Mouse (Mus musculus): Measurements from ENCODE around the gene Rgs3. TPM values are rescaled to one million over a fixed set of nuclear protein-coding genes. Genes with fewer than 3 reads are reported as not detected.
A peak's percentile ranks its signal among the peaks of the same experiment; 100 is the strongest.

Gene Rgs3
- polyA plus RNA-seq, 1 experiment from 2014 or later = 42.0 TPM

DNA sequence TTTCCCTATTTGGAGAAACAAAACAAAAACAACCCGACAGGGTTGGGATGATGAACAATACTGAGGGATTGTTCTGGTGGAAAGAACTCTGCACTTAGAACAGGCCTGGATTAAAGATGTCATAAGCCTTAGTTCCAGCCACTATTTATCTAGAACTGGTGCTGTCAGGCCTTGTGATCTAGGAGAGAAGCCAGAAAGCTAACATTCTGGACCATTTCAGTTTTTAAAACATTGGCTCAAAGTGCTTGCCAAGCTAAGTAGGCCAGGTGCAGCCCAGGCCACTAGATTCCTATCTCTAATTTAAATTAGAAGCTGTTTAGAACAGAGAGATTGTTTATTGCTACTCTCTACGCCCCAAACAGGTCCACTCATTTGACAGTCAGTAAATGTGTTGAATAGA lies 33.4 kb upstream of the Rgs3 start:
- no peak overlapping the region for H3K4me2 ChIP-seq (replicated peaks; ENCODE audit: low read depth, low read length)
- H3K4me3 ChIP-seq (ENCODE audit: low read length) = no peak overlapping the region
- no peaks in the 10 kb centered on the region for H3K9me3 ChIP-seq (ENCODE audit: control insufficient read depth, low read length)
- H3K36me3 ChIP-seq (ENCODE audit: control insufficient read depth, insufficient read depth, low read length) = peaks cover 15% of the 10 kb centered on the region; the same call in 1 of the 2 replicates
- peaks cover 3% of the 10 kb centered on the region; the same call in 1 of the 2 replicates for H3K4me1 ChIP-seq (ENCODE audit: control insufficient read depth, insufficient read depth, low read length)
- no peaks in the 10 kb centered on the region for H3K27me3 ChIP-seq (ENCODE audit: control insufficient read depth, insufficient read depth, low read length)
- no peak overlapping the region for H3K27ac ChIP-seq (ENCODE audit: low read depth, low read length)
- ATAC-seq (ENCODE audit: low FRiP score, low TSS enrichment) = no peak
- 62% methylated on average over 2 of the region's 2 CpGs for WGBS
- H3K9ac ChIP-seq (ENCODE audit: low read depth, low read length) = no peak overlapping the region

DNA sequence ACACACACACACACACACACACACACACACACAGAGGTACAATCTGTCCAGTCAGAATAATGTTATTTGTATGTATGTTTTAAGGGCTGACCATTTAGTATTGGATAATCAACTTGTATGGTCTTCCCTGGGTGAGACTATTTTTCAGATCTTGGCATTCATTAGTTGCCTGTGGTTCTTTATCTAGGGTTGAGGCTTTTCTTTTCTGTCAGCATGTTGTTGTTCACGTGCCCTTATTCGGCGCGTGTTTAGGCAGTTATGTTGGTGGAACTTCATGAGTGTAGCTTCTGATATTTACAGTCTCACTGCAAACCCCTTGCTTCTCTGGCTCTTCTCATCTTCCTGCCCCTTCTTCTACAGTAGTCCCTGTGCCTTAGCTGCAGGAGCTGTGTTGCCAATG lies 32.0 kb upstream of the Rgs3 start:
- no peaks in the 10 kb centered on the region for H3K27me3 ChIP-seq (ENCODE audit: control insufficient read depth, insufficient read depth, low read length)
- H3K4me2 ChIP-seq (replicated peaks; ENCODE audit: low read depth, low read length) = no peak overlapping the region
- H3K9me3 ChIP-seq (ENCODE audit: control insufficient read depth, low read length) = no peaks in the 10 kb centered on the region
- WGBS = 89% methylated on average over 4 of the region's 4 CpGs
- no peak overlapping the region for H3K27ac ChIP-seq (ENCODE audit: low read depth, low read length)
- H3K9ac ChIP-seq (ENCODE audit: low read depth, low read length) = no peak overlapping the region
- peaks cover 3% of the 10 kb centered on the region; the same call in 1 of the 2 replicates for H3K4me1 ChIP-seq (ENCODE audit: control insufficient read depth, insufficient read depth, low read length)
- ATAC-seq (ENCODE audit: low FRiP score, low TSS enrichment) = no peak
- H3K4me3 ChIP-seq (ENCODE audit: low read length) = no peak overlapping the region
- peaks cover 9% of the 10 kb centered on the region; the same call in 1 of the 2 replicates for H3K36me3 ChIP-seq (ENCODE audit: control insufficient read depth, insufficient read depth, low read length)

DNA sequence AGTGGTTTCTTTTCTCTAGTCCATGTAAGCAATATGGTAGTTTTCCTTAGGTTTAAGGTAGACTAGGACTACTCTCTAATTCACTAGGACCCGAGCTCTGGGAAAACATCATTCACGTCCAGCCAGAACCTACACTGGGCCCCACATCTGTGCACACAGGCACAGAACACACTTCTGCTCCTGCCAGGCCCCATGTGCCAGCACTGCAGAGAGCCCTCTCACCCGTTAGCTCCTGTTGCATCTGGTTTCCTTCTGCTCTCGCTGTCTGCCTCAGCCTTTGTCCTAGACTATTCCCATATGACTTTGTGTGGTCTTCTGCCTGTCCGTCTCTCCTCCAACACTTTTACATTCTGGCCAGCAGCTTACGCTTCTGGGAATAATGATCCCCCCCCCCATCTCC lies 25.9 kb upstream of the Rgs3 start:
- WGBS = 77% methylated on average over 6 of the region's 6 CpGs
- Histone ChIP-seq H3K9me3 (ENCODE audit: control insufficient read depth, low read length) (no peaks in the 10 kb centered on the region), H3K27me3 (ENCODE audit: control insufficient read depth, insufficient read depth, low read length) (no peaks in the 10 kb centered on the region), H3K36me3 (ENCODE audit: control insufficient read depth, insufficient read depth, low read length) (no peaks in the 10 kb centered on the region), H3K4me1 (ENCODE audit: control insufficient read depth, insufficient read depth, low read length) (0 out of 2 replicates have a peak, but pooled peaks cover 3% of the 10 kb centered on the region), H3K4me2 (replicated peaks; ENCODE audit: low read depth, low read length) (no peak overlapping the region), H3K4me3 (ENCODE audit: low read length) (no peak overlapping the region), H3K9ac (ENCODE audit: low read depth, low read length) (no peak overlapping the region), H3K27ac (ENCODE audit: low read depth, low read length) (no peak overlapping the region)
- ATAC-seq (ENCODE audit: low FRiP score, low TSS enrichment) = no peak

DNA sequence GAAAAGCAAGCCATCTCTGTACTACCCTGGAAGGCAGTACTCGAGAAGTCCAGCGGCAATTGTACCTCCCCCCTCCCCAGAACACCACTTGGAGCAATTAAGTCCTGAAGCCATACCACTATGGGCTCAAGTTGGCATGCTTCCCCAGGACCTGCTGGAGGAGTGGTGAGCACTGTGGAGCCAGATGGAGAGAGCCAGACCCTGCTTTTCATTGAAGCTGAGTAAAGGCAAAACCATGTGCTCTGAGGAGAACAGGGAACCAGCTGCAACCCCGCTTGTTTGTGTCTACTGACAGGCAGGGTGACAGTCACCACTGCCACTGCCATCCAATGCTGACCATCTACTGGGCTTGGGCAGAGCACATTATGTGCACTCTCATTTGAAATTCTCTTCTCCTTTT lies 17.8 kb upstream of the Rgs3 start:
- Histone ChIP-seq H3K27ac (ENCODE audit: low read depth, low read length) (no peak overlapping the region), H3K9ac (ENCODE audit: low read depth, low read length) (no peak overlapping the region), H3K27me3 (ENCODE audit: control insufficient read depth, insufficient read depth, low read length) (no peaks in the 10 kb centered on the region), H3K4me2 (replicated peaks; ENCODE audit: low read depth, low read length) (no peak overlapping the region), H3K36me3 (ENCODE audit: control insufficient read depth, insufficient read depth, low read length) (no peaks in the 10 kb centered on the region), H3K4me3 (ENCODE audit: low read length) (no peak overlapping the region), H3K4me1 (ENCODE audit: control insufficient read depth, insufficient read depth, low read length) (no peaks in the 10 kb centered on the region), H3K9me3 (ENCODE audit: control insufficient read depth, low read length) (no peaks in the 10 kb centered on the region)
- 65% methylated on average over 3 of the region's 3 CpGs for WGBS
- ATAC-seq (ENCODE audit: low FRiP score, low TSS enrichment) = no peak

DNA sequence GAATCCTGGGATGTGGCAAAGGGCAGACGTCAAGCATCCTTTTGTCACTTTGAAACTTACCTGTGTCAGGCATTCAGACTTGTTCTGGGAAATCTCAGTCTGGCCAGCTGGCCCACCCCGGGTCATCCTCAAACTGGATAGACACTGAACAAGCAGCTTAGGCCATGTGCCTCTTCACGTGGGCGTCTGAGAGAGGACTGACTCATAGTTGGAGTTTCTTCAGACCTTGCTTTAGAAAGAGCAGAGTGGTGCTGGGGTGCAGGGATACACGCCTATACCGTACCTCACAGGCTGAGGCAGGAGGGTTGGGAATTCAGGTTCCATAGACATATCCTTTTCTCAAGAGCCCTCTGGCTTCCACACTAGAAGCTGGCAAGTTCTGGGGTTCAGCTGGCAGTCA lies 15.9 kb upstream of the Rgs3 start:
- H3K9me3 ChIP-seq (ENCODE audit: control insufficient read depth, low read length) = no peaks in the 10 kb centered on the region
- WGBS = 90% methylated on average over 6 of the region's 6 CpGs
- no peaks in the 10 kb centered on the region for H3K4me1 ChIP-seq (ENCODE audit: control insufficient read depth, insufficient read depth, low read length)
- ATAC-seq (ENCODE audit: low FRiP score, low TSS enrichment) = no peak
- H3K9ac ChIP-seq (ENCODE audit: low read depth, low read length) = no peak overlapping the region
- no peaks in the 10 kb centered on the region for H3K36me3 ChIP-seq (ENCODE audit: control insufficient read depth, insufficient read depth, low read length)
- H3K27ac ChIP-seq (ENCODE audit: low read depth, low read length) = no peak overlapping the region
- H3K4me2 ChIP-seq (replicated peaks; ENCODE audit: low read depth, low read length) = no peak overlapping the region
- H3K4me3 ChIP-seq (ENCODE audit: low read length) = no peak overlapping the region
- no peaks in the 10 kb centered on the region for H3K27me3 ChIP-seq (ENCODE audit: control insufficient read depth, insufficient read depth, low read length)

DNA sequence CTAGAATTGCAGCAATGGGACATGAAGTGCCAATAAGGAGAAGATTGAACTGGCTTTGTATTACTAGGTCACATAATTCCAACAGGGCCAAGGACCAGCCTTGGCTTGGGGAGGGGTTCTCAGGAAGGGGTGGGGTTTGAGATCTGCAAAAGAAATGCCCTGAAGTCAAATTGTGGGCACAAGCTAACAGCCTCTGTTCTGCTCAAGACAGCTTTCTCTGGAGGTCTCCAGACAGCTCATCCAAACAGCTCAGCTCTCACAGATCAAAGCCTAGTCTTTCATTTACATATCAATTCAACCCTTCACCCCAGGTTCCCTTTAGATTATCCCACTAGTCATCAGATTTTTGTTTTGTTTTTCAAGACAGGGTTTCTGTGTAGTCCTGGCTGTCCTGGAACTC lies 14.8 kb upstream of the Rgs3 start:
- Histone ChIP-seq H3K9ac (ENCODE audit: low read depth, low read length) (no peak overlapping the region), H3K36me3 (ENCODE audit: control insufficient read depth, insufficient read depth, low read length) (no peaks in the 10 kb centered on the region), H3K4me2 (replicated peaks; ENCODE audit: low read depth, low read length) (no peak overlapping the region), H3K9me3 (ENCODE audit: control insufficient read depth, low read length) (no peaks in the 10 kb centered on the region), H3K4me3 (ENCODE audit: low read length) (no peak overlapping the region), H3K27me3 (ENCODE audit: control insufficient read depth, insufficient read depth, low read length) (no peaks in the 10 kb centered on the region), H3K27ac (ENCODE audit: low read depth, low read length) (no peak overlapping the region), H3K4me1 (ENCODE audit: control insufficient read depth, insufficient read depth, low read length) (no peaks in the 10 kb centered on the region)
- ATAC-seq (ENCODE audit: low FRiP score, low TSS enrichment) = no peak

DNA sequence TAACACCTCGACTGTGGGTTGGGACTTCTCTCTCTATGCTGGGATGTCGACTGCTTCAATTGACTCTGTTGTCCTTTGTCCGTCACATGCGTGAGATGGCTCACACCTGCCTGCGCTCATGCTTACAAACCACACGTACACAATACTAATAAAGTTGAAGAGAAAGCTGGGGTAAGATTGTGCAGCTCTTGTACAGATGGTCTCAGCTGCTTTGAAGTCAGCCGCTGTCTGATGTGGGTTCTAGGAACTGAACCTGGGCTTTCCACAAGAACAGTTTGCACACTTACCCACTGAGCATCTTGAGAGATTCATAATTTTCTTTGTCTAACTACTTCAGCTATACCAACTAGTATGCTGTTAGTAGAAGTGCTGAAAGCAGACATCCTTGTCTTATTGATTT lies 7.7 kb upstream of the Rgs3 start:
- H3K27me3 ChIP-seq (ENCODE audit: control insufficient read depth, insufficient read depth, low read length) = no peaks in the 10 kb centered on the region
- H3K4me1 ChIP-seq (ENCODE audit: control insufficient read depth, insufficient read depth, low read length) = no peaks in the 10 kb centered on the region
- WGBS = 77% methylated on average over 7 of the region's 7 CpGs
- H3K4me2 ChIP-seq (replicated peaks; ENCODE audit: low read depth, low read length) = no peak overlapping the region
- H3K36me3 ChIP-seq (ENCODE audit: control insufficient read depth, insufficient read depth, low read length) = no peaks in the 10 kb centered on the region
- no peak overlapping the region for H3K4me3 ChIP-seq (ENCODE audit: low read length)
- H3K27ac ChIP-seq (ENCODE audit: low read depth, low read length) = no peak overlapping the region
- no peak overlapping the region for H3K9ac ChIP-seq (ENCODE audit: low read depth, low read length)
- no peak for ATAC-seq (ENCODE audit: low FRiP score, low TSS enrichment)
- no peaks in the 10 kb centered on the region for H3K9me3 ChIP-seq (ENCODE audit: control insufficient read depth, low read length)

DNA sequence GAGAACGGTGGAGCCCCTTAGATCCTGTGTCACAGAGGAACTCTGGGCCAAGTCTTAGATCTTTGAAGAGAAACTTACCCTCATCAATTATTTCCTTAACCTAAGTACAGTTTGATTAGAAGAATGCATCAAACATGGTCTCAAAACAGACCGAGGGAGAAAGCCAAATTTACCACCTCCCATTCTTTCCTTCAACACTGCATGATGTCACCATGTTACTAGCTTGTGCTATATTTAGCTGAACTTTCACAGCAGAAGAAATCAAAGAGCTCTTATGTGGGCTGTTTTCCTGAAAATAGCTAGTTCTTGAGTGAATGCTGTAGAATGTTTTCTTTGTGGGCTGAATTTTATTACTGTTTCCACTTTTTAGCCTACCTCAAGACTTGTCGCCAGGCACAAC lies 2.2 kb upstream of the Rgs3 start:
- 50% methylated on average over 3 of the region's 3 CpGs for WGBS
- Histone ChIP-seq H3K4me3 (ENCODE audit: low read length) (no peak overlapping the region), H3K4me2 (replicated peaks; ENCODE audit: low read depth, low read length) (no peak overlapping the region)

DNA sequence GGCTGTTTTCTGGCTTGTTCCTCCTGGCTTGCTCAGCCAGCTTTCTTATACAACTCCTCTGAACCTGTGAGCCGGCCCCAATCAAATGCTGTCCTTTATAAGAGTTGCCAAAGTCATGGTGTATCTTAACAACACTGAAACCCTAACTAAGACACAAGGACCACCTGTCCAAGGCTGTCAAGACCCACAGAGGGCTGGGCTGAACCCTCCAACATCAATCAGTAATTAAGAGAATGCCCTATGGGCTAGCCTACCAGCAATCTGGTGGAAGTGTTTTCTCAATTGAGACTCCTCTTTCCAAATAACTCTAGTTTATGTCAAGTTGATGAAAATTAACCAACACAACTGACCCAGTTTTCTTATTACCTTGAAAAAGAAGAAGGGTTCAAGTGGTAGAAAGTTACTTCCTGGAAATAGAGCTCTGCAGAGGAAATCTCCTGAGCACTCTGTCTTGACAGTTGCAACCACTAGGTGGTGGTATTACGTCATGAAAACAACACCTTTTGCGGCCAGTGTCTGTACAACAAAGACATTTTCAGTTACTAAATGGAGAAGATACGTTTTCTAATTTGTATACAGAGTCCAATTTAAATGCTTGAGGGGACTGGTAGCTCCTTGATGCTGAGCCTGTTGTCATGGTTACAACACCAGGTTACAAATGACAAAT lies 1.4 kb downstream of the Rgs3 start:
- no peak overlapping the region for H3K4me3 ChIP-seq (ENCODE audit: low read length)
- WGBS = 24% methylated on average over 4 of the region's 4 CpGs
- no peak overlapping the region for H3K27ac ChIP-seq (ENCODE audit: low read depth, low read length)
- H3K9ac ChIP-seq (ENCODE audit: low read depth, low read length) = no peak overlapping the region
- no peak overlapping the region for H3K4me2 ChIP-seq (replicated peaks; ENCODE audit: low read depth, low read length)
- no peaks in the 10 kb centered on the region for H3K27me3 ChIP-seq (ENCODE audit: control insufficient read depth, insufficient read depth, low read length)
- H3K4me1 ChIP-seq (ENCODE audit: control insufficient read depth, insufficient read depth, low read length) = no peaks in the 10 kb centered on the region
- H3K9me3 ChIP-seq (ENCODE audit: control insufficient read depth, low read length) = no peaks in the 10 kb centered on the region
- no peaks in the 10 kb centered on the region for H3K36me3 ChIP-seq (ENCODE audit: control insufficient read depth, insufficient read depth, low read length)
- ATAC-seq (ENCODE audit: low FRiP score, low TSS enrichment) = 0 out of 2 replicates have a peak, but pooled peaks have one; percentile 26

More for the DNA sequence above, 2.2 kb upstream of the Rgs3 start:
- H3K9ac ChIP-seq (ENCODE audit: low read depth, low read length) = no peak overlapping the region
- no peaks in the 10 kb centered on the region for H3K27me3 ChIP-seq (ENCODE audit: control insufficient read depth, insufficient read depth, low read length)
- no peak overlapping the region for H3K27ac ChIP-seq (ENCODE audit: low read depth, low read length)
- H3K9me3 ChIP-seq (ENCODE audit: control insufficient read depth, low read length) = no peaks in the 10 kb centered on the region
- H3K4me1 ChIP-seq (ENCODE audit: control insufficient read depth, insufficient read depth, low read length) = no peaks in the 10 kb centered on the region
- H3K36me3 ChIP-seq (ENCODE audit: control insufficient read depth, insufficient read depth, low read length) = no peaks in the 10 kb centered on the region
- no peak for ATAC-seq (ENCODE audit: low FRiP score, low TSS enrichment)

All from kidney, embryonic 14.5 days (tissue).